In genomic region chr8:120549321-120549921, GRCm38 (mm10) we compare ENCODE assay signal across 8 mouse cellular contexts. TPM values are rescaled to one million over a fixed set of nuclear protein-coding genes. Genes with fewer than 3 reads are reported as not detected.
A peak's percentile ranks its signal among the peaks of the same experiment; 100 is the strongest.
DNase-seq lines count a peak whose midpoint lies in the region; ATAC-seq lines count a peak whose summit lies in the region.

No protein-coding gene starts in this region.

- intact Hi-C loops in gastrocnemius, postnatal 36 days (cut with DNase I), result no loop called here
- intact Hi-C loops in gastrocnemius, postnatal 14 days (cut with DNase I; ENCODE audit: low total_unique reads), result no loop called here

- H3K36me3 ChIP-seq in lung, embryonic 15.5 days, result peaks cover 2% of the 10 kb centered on the region; the same call in 1 of the 2 replicates
- H3K36me3 ChIP-seq in hindbrain, embryonic 15.5 days, result no peaks in the 10 kb centered on the region
- H3K36me3 ChIP-seq in midbrain, embryonic 15.5 days (replicated peaks), result no peaks in the 10 kb centered on the region

- peak overlapping the region; percentile 25 for H3K4me2 ChIP-seq in lung, embryonic 15.5 days
- peak overlapping the region; percentile 44 for H3K4me2 ChIP-seq in hindbrain, embryonic 15.5 days
- H3K4me2 ChIP-seq in midbrain, embryonic 15.5 days, result peak overlapping the region; percentile 48

- H3K9ac ChIP-seq in lung, embryonic 15.5 days, result no peak overlapping the region
- H3K9ac ChIP-seq in hindbrain, embryonic 15.5 days, result peak overlapping the region; percentile 10; the same call in 1 of the 2 replicates
- peak overlapping the region; percentile 1; the same call in 1 of the 2 replicates for H3K9ac ChIP-seq in midbrain, embryonic 15.5 days

- H3K27me3 ChIP-seq in lung, embryonic 15.5 days, result no peaks in the 10 kb centered on the region
- H3K27me3 ChIP-seq in hindbrain, embryonic 15.5 days, result no peaks in the 10 kb centered on the region
- no peaks in the 10 kb centered on the region for H3K27me3 ChIP-seq in midbrain, embryonic 15.5 days (replicated peaks)

- peak; percentile 55 for DNase-seq in adrenal gland, adult 2 months
- no peak for DNase-seq in adrenal gland, adult 18-20 months (ENCODE audit: low spot score in 2 of 2)
- no peak for DNase-seq in lung, postnatal 14 days
- DNase-seq in gastrocnemius, postnatal 36 days, result no peak
- no peak for DNase-seq in gastrocnemius, postnatal 14 days

- H3K4me3 ChIP-seq in lung, embryonic 15.5 days, result no peak overlapping the region
- 0 out of 2 replicates have a peak overlapping the region, but pooled peaks have one; percentile 4 for H3K4me3 ChIP-seq in hindbrain, embryonic 15.5 days
- H3K4me3 ChIP-seq in midbrain, embryonic 15.5 days, result peak overlapping the region; percentile 17

- H3K4me1 ChIP-seq in lung, embryonic 15.5 days, result peaks cover 58% of the 10 kb centered on the region
- H3K4me1 ChIP-seq in hindbrain, embryonic 15.5 days (replicated peaks), result peaks cover 89% of the 10 kb centered on the region
- H3K4me1 ChIP-seq in midbrain, embryonic 15.5 days, result peaks cover 78% of the 10 kb centered on the region

- H3K9me3 ChIP-seq in lung, embryonic 15.5 days, result no peaks in the 10 kb centered on the region
- H3K9me3 ChIP-seq in hindbrain, embryonic 15.5 days, result no peaks in the 10 kb centered on the region
- H3K9me3 ChIP-seq in midbrain, embryonic 15.5 days, result no peaks in the 10 kb centered on the region

- 23% methylated on average over 25 of the region's 25 CpGs for WGBS in lung, embryonic 15.5 days
- 15% methylated on average over 25 of the region's 25 CpGs for WGBS in hindbrain, embryonic 15.5 days
- 2% methylated on average over 24 of the region's 25 CpGs for WGBS in midbrain, embryonic 15.5 days

- ATAC-seq in lung, embryonic 15.5 days (ENCODE audit: borderline replicate concordance, extremely low read depth, low FRiP score, low TSS enrichment), result peak; percentile 2; the same call in 1 of the 2 replicates
- ATAC-seq in hindbrain, embryonic 15.5 days (ENCODE audit: low FRiP score, low read depth), result peak; percentile 7
- ATAC-seq in midbrain, embryonic 15.5 days (replicated peaks), result peak; percentile 46

- H3K27ac ChIP-seq in lung, embryonic 15.5 days, result no peak overlapping the region
- H3K27ac ChIP-seq in hindbrain, embryonic 15.5 days (replicated peaks), result peak overlapping the region; percentile 74
- H3K27ac ChIP-seq in midbrain, embryonic 15.5 days, result peak overlapping the region; percentile 77

RNA-seq across cellular contexts. Expression of gene Gins2, which starts 39.7 kb away (rescaled TPM):
- 1 to 10 TPM; 3.8 to 5.7 TPM for total RNA-seq in adrenal gland, adult 2 months (2021)
- polyA plus RNA-seq in adrenal gland, adult 2 months (2012; rRNA removed), result 7.8 and 8.7 TPM in 2 replicates
- 1 to 10 TPM; 4.6 to 5.0 TPM for total RNA-seq in adrenal gland, adult 18-20 months (2021)
- polyA plus RNA-seq in lung, embryonic 15.5 days (2015; fragmentation: Nextera tagmentation; extraction: Ambion mirVana), result 117 and 124 TPM in 2 replicates
- polyA plus RNA-seq in hindbrain, embryonic 15.5 days (2015; fragmentation: Nextera tagmentation; extraction: Ambion mirVana), result 19.0 and 24.9 TPM in 2 replicates
- polyA plus RNA-seq in midbrain, embryonic 15.5 days (2015; fragmentation: Nextera tagmentation; extraction: Ambion mirVana), result 15.3 and 16.5 TPM in 2 replicates
- total RNA-seq in gastrocnemius, postnatal 36 days (2021), result under 1 TPM; 0.66 to 0.94 TPM
- 1 to 10 TPM; 2.9 to 3.6 TPM for total RNA-seq in gastrocnemius, postnatal 14 days (2021)
